Mouse (Mus musculus) heart, embryonic 13.5 days (tissue): ENCODE results near the gene Wdpcp. TPM values are rescaled to one million over a fixed set of nuclear protein-coding genes. Genes with fewer than 3 reads are reported as not detected.

Source experiments
- ATAC-seq: fragments of 200-750 bp; cut with Nextera tagmentation; 2 replicates; pipeline ENCODE4 v1.8.0; 2017; ENCODE audit warnings: moderate TSS enrichment; ENCODE audit not compliant: insufficient number of reproducible peaks, low FRiP score, low TSS enrichment; ENCODE audit errors: extremely low read depth
- H3K27ac ChIP-seq: fragments of 300-500 bp; sonication (generic); replicated peaks from 2 replicates; pipeline ENCODE4 v1.5.1; 2015; ENCODE audit warnings: moderate library complexity, mild to moderate bottlenecking, inconsistent platforms
- H3K27me3 ChIP-seq: fragments of 300-500 bp; sonication (generic); replicated peaks from 2 replicates; pipeline ENCODE4 v1.6.1; 2015; ENCODE audit warnings: mild to moderate bottlenecking, inconsistent platforms
- H3K36me3 ChIP-seq: fragments of 300-500 bp; sonication (generic); 2 replicates; pipeline ENCODE4 v1.6.1; 2015; ENCODE audit warnings: mild to moderate bottlenecking, inconsistent platforms
- H3K4me1 ChIP-seq: fragments of 300-500 bp; sonication (generic); 2 replicates; pipeline ENCODE4 v1.6.1; 2015; ENCODE audit warnings: inconsistent platforms
- H3K4me2 ChIP-seq: fragments of 300-500 bp; sonication (generic); 2 replicates; pipeline ENCODE4 v1.6.1; 2015; ENCODE audit warnings: inconsistent platforms, mild to moderate bottlenecking, moderate library complexity
- H3K4me3 ChIP-seq: fragments of 300-500 bp; sonication (generic); 2 replicates; pipeline ENCODE4 v1.5.1; 2015; ENCODE audit warnings: moderate library complexity, mild to moderate bottlenecking, inconsistent platforms
- H3K9ac ChIP-seq: fragments of 300-500 bp; sonication (generic); 2 replicates; pipeline ENCODE4 v1.6.1; 2015; ENCODE audit warnings: inconsistent platforms, mild to moderate bottlenecking, moderate library complexity
- H3K9me3 ChIP-seq: fragments of 300-500 bp; sonication (generic); 2 replicates; pipeline ENCODE4 v1.6.1; 2016; ENCODE audit warnings: inconsistent platforms
- WGBS: fragments of 180-500 bp; shearing (Covaris S2); methylation state at CpG from one replicate; pipeline ENCODE4 v1.1.7; 2015; ENCODE audit warnings: mixed read lengths; 5-methylcytosine and 5-hydroxymethylcytosine counted together
- microRNA-seq: library from miRNA; unstranded; fragments of <30 nt; microRNA quantifications from one replicate; pipeline ENCODE4, GENCODE M21; 2016
- polyA plus RNA-seq: library from polyadenylated mRNA; unstranded; fragments of >200 nt; fragmentation: Nextera tagmentation; extraction: Ambion mirVana; gene quantifications from 2 replicates; pipeline ENCODE4 v1.2.1, GENCODE M21; 2015

Wdpcp gene
- polyA plus RNA-seq, 1 experiment from 2014 or later: 7.2 TPM

DNA sequence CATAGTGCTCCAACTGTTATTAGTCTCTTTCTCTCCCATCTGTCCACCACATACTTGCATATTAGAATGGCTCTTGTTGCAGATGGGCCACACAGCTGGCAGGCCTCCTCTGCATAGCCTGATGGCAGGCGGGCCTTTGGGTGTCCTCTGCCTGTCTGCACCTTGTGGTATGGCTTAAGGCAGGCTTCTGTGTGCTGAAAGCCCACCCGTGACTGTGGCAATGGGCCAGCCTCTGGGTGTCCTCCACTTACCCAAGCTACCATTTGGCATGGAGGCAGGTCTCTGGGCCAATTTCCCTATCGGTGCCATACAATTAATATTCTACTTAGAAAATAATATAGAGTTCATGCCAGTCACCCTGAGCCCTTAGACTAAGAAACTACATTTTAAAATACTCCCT lies 350.5 kb downstream of the Wdpcp start:
- H3K27ac ChIP-seq: no peak overlapping the region
- no peaks in the 10 kb centered on the region for H3K36me3 ChIP-seq
- 68% methylated on average over 3 of the region's 3 CpGs for WGBS
- H3K9me3 ChIP-seq: no peaks in the 10 kb centered on the region
- H3K4me2 ChIP-seq: no peak overlapping the region
- H3K9ac ChIP-seq: no peak overlapping the region
- no peak overlapping the region for H3K4me3 ChIP-seq
- no peaks in the 10 kb centered on the region for H3K4me1 ChIP-seq
- ATAC-seq: no peak
- H3K27me3 ChIP-seq: no peaks in the 10 kb centered on the region

Small RNAs within 50 kb of the gene (microRNA-seq; reads per million reads assigned to microRNA genes)
- gene Gm22990: not detected

Other genes with a start within 250 kb of the Wdpcp start
- 168 and 181 TPM in 2 replicates for gene Ugp2, start 201.0 kb upstream of the Wdpcp start, polyA plus RNA-seq
- gene Mdh1, start 132 bp downstream of the Wdpcp start, polyA plus RNA-seq: 1,373 and 1,545 TPM in 2 replicates